Mouse (Mus musculus): Measurements from ENCODE around the gene Atp8a1.
"Not testable (repeated sequence)": the region's sequence is repeated elsewhere in the genome, so short reads cannot be mapped to it uniquely, and the experiment has no call there.

Atp8a1 gene

DNA sequence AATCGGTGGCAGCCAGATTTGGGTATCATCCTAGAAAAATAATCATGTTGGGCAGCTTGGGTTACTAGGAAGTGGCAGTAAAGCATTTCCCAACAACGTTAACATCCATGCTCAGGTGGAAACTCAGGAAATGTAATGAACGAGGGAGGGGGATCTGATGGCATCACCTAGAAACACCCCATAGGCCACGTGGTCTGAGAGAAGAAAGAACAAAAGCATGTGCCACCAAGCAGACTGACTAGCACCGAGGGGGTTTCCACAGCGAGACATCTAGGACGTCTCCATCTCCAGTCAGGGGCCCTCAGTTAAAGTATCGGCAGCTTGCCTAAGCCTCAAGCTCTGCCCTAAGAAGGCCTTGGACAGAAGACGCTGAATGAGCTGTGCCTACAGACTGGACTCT lies 21.0 kb downstream of the Atp8a1 start:
- DNase-seq = no peak

DNA sequence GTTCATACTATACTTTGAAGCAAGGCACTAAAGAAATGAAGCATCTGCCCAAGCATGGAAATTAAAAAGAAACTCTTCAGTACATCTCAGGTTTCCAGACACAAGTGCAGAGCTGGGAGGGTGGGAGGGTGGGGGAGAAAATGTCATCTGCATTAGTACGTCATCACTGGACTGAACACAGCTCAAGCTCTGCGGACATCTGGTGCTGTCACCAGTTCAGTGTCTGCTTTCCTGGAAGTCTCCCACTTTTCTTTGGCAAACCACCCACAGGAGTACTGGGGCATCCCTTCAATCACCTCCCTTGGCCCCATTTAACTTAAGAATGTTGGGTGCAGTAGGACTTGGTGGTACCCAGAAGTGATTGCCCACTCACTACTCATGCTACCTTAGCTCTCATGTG lies 22.6 kb downstream of the Atp8a1 start:
- DNase-seq = no peak

DNA sequence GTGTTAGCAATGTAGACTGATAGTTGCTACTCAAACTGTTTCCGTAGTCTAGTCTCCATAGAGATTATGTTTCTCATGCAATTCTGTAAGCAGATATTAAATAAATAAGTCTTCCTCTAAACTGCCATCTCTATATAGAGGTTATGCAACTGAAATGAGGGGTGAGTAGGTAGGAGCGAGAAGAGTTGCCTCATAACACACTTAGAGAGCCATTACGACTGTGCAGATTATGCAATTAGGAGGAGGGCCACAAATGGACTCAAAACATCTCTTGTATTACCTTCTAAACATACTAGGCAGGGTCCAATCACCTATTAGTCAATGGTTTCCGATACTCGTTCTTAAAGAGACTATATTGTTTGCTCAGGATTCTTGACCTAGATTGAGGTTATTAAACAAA lies 23.5 kb downstream of the Atp8a1 start:
- peak in 1 of 2 experiments; percentile 0 for DNase-seq

DNA sequence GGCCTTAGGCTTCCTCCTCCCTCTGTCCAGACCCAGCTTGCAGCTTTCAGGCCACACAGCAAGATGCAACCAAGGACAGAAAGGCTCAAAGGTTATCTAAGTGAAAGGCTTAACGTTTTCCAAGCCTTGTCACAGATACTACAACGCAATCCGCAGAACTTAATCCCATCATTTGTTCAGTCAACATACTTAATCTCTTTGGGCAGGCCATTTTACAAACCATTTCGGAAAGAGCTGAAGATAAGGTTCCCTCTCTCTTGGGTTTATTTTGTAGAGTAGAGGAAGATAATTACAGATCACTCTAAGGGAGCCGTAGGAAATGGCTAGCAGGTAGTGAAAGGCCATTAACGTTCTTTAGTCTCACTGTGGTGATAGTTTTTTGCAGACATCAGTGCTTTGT lies 24.6 kb downstream of the Atp8a1 start:
- DNase-seq = no peak

DNA sequence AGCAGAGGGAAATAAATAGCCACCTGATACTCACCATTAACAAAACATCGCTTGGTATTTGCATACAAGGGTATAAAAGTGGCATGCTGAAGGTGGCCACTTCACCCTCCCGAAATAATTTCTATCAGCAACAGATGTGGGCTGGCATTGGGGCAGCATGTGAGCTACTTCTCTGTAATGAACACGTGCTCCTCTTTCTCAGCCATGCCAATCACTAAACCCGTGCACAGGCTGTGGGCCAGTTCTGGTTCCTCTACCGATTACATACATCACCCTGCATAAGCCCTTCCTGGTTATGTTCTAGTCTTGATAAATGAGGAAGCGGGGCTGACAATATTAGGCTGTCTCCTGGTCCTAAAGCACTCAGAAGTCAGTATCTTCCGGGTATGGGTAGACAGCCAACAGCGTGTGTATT lies 25.2 kb downstream of the Atp8a1 start:
- DNase-seq = no peak

DNA sequence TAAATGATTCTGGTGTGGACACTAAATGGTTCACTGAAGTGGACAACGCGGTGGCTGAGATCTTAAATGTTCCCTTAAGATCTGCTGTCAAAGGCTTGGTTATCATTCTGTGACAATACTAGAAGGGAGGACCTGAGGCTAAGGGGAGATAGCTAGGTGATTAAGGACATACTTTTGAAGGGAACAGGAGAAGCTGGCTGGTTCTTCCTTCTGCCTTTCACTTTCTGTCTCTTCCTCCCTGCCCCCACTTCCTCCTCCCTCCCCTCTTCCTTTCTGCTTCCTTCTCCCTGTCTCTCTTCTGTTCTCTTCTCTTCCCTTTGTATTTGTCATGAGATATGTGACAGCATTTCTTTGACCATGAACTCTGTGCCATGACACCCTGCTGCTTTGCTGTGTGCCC lies 26.0 kb downstream of the Atp8a1 start:
- no peak for DNase-seq

DNA sequence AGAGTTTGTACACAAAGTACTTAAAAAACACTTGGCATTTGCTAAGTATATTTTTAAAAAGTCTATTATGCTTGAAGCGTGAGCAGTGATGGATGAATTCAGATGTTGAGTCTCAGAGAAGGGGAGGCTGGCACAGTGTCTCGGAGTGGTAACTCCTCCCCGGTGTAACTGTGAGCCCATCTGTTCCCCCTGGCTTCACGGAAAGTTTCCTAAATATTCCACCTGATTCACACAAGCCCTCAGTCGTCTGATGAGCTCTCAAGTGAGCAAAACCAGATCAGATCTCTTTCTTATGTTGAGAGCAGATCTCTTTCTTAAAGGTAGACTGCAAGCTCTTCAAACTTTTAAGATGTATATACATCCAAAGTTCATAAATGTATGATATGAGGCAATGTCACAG lies 27.8 kb downstream of the Atp8a1 start:
- DNase-seq = peak; percentile 61 to 74

DNA sequence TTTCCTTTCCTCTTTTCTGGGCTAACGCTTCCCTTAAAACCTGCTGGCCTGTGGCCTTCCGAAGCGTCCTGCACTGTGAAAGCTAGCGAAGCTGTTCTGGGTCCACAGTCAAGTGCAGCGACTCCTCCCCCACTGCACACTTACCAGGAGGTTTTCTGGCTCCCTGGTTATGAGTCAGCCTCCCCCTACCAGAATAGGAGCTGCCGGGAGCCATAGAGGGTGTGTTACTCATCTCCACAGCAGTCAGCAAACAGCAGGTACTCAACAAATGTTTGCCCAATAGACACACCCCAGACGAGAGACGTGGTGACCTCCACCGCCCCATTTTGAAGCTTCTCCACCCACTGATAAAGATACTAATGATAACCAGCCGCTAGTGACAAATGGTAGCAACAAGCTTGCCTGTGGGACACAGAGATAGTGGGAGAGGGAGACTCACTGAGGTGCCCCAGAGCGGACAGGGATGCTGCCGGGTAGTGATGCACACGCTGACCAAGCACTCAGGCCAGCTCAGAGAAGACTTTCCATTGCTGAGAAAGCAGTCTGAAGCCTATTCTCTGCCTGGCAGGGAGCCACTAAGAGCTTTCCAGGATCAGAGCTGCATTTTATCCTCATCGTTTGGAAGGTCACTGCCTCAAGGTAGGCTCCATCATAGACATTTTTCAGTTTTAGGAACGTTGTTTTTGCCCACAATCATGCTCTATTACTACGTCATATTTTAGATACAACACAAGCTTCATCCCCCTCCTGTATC lies 31.5 kb downstream of the Atp8a1 start:
- DNase-seq = peak; percentile 46 to 68

DNA sequence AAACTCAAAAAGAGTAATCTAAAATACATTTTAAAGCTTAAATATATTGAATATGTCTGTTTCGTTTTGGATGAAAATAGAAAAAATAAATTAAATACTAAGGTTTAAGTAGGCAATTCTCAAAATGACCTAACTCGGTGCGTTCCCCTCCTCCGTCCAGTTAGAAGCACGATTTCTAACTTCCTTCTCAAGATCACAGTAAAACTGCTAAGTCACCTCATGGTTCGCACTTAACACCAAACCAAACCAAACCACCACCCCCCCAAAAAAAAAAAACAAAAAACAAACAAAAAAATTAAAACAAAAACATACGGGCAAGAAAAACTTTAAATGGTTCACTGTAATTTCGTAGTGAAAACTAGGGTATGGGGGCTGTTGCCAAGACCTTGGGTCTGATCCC lies 32.2 kb downstream of the Atp8a1 start:
- DNase-seq = not testable (repeated sequence)

DNA sequence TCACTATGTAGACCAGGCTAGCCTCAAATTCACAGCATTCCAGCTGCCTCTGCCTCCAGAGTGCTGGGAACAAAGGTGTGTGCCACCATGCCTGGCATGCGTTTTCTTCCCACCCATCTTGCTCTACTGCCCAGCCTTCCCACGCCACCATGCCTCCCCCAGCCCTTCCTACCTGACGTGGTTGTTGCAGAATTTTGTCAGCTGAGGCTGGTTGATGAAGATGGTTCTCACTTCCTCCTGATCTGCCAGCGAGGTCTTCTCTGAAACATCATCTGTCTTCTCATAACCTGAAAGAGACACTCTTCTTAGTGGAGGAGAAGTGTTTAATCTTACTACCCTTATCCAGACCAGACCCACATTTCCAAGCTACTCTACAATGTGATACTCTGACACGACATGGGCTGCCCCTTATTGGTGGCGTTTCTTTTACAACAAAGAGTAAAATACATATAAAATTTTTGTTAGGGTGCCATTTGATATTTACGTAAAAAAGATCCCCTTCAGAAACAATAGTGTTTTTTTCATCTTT lies 32.7 kb downstream of the Atp8a1 start:
- no peak for DNase-seq

DNA sequence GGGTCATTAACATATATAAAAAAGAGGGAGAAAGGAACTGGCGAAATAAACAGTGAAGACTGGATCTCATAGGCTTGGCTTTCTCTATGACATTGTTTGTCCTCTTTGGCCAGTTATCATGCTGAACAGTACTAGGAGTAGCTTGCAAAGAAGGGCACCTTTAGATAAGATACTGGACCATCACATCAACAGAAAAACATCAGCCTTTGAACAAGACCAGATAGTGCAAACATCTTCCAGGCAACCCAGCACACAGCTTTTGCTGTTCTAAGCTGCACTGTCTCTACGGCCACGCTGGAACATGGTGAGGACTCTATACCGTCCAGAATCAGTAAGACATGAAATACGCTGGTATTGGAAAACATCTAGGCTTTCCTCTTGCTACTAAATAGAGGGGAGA lies 33.9 kb downstream of the Atp8a1 start:
- no peak for DNase-seq

DNA sequence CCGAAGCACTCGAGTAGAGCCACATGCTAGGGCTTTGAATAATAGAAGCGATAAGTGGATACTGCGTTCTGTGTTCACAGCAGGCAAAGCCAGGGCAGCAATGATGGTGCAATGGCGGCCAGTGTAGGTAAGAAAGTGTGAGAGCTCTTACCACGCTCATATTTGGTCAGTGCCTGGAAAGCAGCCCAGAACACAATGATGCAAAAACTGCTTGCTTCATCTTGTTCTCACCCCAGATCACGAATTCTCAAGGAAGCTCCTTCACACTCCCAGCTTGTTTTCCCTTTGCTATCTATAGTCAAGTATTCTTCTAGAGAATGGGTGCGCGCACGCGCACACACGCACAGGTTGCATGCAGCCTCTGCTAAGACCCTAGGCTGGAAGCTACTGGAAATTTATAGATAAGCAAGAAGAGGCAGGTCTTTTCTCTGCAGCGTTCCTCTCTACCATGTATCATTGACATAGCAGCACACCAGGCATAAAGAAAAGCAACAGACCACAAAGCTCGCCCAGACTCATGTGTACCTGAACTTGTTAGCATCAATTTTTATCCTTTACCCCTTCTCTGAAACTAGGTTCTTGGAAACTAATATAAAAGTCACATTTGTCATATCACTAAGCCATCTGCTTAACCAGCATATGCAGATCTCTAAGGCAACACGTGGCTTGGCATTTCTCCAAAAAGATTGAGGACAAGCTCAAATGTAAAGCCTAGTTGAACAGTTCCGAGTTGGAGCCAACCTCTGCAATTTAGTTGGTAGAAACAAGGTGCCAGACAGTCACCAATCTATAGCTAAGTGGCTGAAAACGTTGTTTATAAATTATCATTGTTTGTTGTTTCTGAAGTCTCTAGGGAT lies 44.8 kb downstream of the Atp8a1 start:
- DNase-seq = peak; percentile 74 to 81

DNA sequence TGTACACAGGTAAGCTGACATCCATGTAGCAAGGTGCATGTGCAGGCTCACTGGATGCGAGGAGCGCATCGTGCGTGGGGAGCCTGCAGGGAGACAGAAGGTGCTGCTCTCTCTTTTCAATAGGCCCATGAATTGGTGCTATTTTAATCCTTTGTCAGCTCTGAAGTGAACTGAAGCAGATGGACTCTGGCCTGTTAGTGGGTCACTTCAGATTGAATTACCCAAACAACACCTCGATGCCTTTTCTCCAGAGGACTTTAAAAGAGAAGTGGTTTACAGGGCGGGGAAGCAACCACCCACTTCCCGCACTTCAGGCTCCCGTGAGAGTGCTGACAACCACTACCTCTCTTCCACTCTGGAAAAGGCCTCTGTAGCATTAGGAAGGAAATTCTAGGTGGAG lies 46.4 kb downstream of the Atp8a1 start:
- peak; percentile 62 to 71 for DNase-seq

DNA sequence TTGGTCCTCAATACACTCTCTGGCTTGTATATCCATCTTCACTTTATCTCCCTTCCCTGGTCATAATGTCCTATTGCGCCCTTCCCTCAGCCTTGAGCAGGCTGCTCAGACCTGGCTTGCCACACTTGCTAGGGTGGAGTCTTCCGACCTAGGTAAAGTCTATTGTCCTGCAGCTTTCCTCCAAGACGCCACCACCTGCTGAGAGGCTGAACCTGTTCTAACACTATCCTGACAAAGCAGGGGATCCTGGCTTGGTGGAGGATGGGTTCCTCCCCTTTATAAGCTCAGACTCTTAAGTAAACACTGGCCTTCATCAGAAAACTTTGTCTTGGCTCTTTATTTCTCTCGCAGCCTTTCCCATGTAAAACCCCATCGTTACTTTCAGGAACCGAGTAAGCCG lies 47.4 kb downstream of the Atp8a1 start:
- no peak for DNase-seq

DNA sequence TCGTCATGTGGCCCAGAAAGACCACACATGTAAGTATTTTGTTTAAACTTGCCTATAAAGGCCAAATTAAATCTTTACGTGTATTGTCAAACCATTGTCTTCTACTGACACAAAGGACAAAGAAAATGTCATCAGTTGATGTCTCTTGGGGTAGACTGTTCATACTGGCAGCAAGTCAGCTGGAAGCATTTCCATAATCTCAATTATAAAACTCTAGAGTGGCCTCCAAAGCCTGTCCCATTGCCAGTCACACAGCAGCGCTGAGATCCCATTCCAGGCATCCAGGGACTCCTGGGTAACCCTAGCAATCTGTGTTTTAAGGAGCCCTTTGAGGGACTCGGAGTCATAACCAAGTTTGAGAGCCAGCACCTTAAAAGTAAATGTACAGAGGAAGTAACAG lies 48.9 kb downstream of the Atp8a1 start:
- no peak for DNase-seq

DNA sequence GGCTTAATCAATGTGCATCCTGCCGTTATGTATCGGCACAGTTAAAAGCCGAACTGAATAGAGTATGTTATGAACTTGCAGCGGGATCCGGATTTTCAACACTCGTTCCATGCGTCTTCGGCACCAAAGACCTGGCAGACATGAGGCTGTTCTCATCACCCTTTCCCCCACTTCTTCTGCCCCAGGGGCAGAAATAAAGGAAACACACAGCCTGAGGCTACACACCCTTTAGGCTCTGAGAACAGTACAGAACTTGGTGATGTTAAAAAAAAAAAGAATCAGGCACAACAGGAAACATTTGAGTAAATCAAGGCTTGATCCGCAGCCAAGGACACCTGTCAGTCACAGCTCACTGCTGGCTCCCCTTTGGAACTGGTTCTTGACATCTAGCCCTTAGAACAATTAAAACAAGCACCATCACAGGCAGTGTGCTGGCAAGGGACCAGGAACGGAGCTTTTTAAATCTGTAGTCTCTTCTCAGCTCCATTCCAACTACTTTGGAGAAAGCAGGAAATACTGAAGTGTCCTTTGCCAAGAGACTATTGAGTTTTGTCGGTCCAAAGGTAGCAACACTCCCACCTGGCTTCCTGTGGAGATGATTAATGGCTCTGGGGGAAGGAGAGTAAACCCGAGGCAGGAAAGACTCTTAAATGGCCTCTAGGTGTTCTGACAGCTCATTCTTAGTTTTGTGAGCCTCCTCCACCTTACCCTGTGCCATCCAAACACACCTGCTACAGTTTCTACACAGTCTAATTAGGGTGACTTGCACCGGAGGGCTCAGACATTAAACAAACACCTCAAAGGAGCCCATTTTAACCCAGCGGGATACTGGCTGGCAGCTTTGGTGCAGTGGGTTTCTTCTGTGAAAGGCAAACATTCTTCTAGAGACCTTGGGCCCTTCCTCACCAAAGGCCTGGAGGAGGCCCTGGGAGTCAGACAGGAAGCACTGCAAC lies 50.0 kb downstream of the Atp8a1 start:
- peak; percentile 39 to 62 for DNase-seq

DNA sequence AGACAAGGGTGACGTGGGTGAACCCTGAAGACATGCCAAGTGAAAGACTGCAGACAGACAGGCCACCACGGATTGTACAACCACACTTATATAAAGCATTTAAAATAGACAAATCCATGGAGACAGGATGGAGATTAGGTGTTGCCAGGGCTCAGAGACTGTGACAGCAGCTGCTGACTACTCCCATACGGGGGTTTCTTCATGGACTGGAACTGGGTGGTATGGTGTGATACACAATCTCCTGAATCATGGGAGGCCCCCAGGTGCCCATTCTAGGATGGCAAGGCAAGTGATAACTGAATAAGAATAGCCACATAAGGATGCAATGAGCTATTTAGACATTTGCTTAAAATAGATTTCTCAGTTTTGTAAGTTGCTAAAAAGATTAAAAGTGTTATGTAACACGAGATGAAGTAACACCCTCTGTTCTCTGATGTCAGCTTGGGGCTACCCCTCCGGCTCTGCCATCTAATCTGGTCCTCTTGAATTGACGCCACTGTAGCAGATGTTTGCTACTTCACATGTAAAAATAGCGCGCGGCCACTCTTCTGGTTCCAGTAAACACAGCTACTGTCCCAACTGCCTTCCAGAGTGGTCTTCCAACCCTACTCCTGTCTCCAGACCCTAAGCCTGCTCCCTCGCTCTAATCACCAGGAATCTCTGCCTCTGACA lies 53.0 kb downstream of the Atp8a1 start:
- DNase-seq = no peak

DNA sequence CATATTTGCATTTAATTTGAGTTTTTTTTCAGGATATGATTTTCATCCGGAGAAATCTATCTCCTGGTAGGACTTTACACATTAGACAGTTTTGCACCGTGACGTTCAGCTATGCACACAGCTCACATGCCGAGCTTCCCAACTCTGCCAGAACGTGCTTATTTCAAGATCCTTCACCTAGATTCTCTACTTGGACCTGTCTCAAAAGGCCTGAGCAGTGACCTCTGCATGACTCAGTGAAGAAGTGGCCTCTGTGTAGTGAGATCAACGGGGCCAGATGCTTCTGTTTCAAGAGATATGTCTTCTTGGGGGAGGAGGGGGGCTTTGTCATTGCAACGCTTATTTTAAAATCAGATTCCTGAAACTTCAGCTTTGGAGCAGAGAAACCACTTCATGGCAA lies 64.5 kb downstream of the Atp8a1 start:
- no peak for DNase-seq

DNA sequence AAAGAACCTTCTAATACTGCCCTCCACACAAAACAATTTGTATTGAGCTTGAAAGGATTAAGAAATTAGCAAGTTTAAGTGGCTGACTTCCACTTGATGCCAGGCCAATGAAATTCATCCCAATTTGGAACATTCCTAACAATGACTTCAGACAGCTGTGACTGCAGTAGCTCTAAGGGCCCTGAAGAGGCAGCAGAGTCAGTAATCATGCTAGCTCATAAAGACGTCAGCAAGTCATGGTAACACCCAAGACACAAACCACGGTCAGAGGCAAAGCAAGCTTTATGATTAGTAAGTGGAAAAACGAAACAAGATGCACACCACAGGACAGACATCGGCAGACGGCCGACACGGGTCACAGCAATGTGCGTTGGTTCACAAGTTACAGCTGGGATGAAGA lies 69.2 kb downstream of the Atp8a1 start:
- DNase-seq = peak; percentile 30 to 48

DNA sequence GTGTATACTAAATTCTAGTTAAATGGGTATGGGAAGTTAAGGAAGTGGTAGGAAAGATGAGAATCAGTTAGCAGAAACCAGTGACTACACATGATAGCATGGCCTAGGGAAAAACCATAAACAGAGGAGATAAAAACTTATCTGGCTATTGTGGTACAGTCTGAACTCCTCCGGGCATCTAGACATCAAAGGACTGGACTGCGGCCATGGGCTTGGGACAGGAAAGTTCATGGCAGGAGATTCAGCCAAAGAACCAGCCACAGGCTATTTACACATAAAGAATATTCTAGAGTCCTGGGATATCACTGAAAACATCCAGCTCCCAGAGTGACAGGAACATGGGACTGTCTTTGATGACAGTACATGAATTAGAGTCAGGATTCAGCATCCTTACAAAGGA lies 73.0 kb downstream of the Atp8a1 start:
- DNase-seq = no peak

DNA sequence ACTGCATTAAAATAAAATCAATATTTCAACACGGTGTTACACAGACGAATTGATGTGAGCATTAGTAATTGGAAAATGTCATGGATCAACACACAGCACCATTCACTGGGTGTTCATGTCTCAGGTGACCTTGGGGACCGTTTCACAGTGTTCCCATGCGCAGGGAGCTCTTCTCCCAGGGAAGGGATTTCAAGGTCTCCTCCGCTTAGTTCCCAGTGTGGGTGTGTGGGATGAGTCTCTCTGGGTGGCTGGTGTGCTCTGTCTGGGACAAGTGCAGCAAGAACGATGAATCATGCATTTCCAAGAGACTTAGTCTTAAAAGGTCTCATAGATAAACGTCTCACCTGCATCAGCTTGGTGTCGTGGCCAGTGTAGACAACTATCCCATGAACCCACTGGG lies 78.5 kb downstream of the Atp8a1 start:
- DNase-seq = no peak

DNA sequence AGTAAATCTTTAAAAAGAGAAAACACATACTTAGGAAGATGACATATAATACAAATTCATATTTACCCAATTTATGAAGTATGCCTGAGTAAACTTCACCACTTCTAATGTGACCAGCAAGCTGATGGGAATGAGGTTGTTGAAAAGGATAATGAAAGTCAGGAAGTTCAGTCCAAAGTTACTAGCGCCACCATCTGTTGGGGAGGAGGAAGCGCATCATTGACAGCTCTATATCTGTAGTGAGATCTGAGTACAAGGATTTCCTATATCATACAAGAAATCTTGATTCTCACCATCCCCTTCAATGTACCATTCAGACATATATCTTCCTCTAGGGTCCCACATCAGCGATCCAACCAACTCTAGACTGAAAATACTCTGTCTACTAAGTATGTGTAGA lies 82.4 kb downstream of the Atp8a1 start:
- DNase-seq = no peak

Data from cerebellum, postnatal 25 days (tissue).